Mouse (Mus musculus) liver, embryonic 16.5 days (tissue): ENCODE data around the gene Gucd1. TPM values are rescaled to one million over a fixed set of nuclear protein-coding genes. Genes with fewer than 3 reads are reported as not detected.
"Not testable (repeated sequence)": the region's sequence is repeated elsewhere in the genome, so short reads cannot be mapped to it uniquely, and the experiment has no call there.

Experiments
- ATAC-seq: fragments of 200-750 bp; cut with Nextera tagmentation; 2 replicates; pipeline ENCODE4 v1.8.0; 2017; ENCODE audit warnings: low read depth, mild to moderate bottlenecking, moderate number of reproducible peaks, moderate library complexity
- H3K27ac ChIP-seq: fragments of 300-500 bp; sonication (generic); 2 replicates; pipeline ENCODE4 v1.5.1; 2014; ENCODE audit warnings: mild to moderate bottlenecking, low read length
- H3K27me3 ChIP-seq: fragments of 300-500 bp; sonication (generic); 2 replicates; pipeline ENCODE4 v1.6.1; 2014; ENCODE audit warnings: low read depth, low read length, mixed read lengths; ENCODE audit not compliant: control insufficient read depth, insufficient read depth
- H3K36me3 ChIP-seq: fragments of 300-500 bp; sonication (generic); 2 replicates; pipeline ENCODE4 v1.6.1; 2014; ENCODE audit warnings: mild to moderate bottlenecking; ENCODE audit not compliant: control insufficient read depth, insufficient read depth
- H3K4me1 ChIP-seq: fragments of 300-500 bp; sonication (generic); 2 replicates; pipeline ENCODE4 v1.6.1; 2014; ENCODE audit warnings: low read depth, low read length, mixed read lengths; ENCODE audit not compliant: control insufficient read depth
- H3K4me2 ChIP-seq: fragments of 300-500 bp; sonication (generic); 2 replicates; pipeline ENCODE4 v1.6.1; 2014; ENCODE audit warnings: low read depth, low read length, mixed read lengths
- H3K4me3 ChIP-seq: fragments of 300-500 bp; sonication (generic); 2 replicates; pipeline ENCODE4 v1.5.1; 2014; ENCODE audit warnings: low read depth, mild to moderate bottlenecking, low read length
- H3K9ac ChIP-seq: fragments of 300-500 bp; sonication (generic); 2 replicates; pipeline ENCODE4 v1.6.1; 2014; ENCODE audit warnings: low read depth, low read length
- H3K9me3 ChIP-seq: fragments of 300-500 bp; sonication (generic); replicated peaks from 2 replicates; pipeline ENCODE4 v1.6.1; 2016; ENCODE audit warnings: low read length; ENCODE audit not compliant: control insufficient read depth
- WGBS: fragments of 180-500 bp; shearing (Covaris S2); extraction: QIAGEN DNeasy Blood & Tissue Kit; methylation state at CpG from one replicate; pipeline ENCODE4 v1.1.7; 2014; ENCODE audit not compliant: insufficient replicate concordance; 5-methylcytosine and 5-hydroxymethylcytosine counted together
- polyA plus RNA-seq: library from polyadenylated mRNA; unstranded; fragments of >200 nt; fragmentation: Nextera tagmentation; extraction: Ambion mirVana; gene quantifications from 2 replicates; pipeline ENCODE4 v1.2.1, GENCODE M21; 2015

Gucd1 gene
- polyA plus RNA-seq, 1 experiment from 2014 or later = 69.3 TPM

DNA sequence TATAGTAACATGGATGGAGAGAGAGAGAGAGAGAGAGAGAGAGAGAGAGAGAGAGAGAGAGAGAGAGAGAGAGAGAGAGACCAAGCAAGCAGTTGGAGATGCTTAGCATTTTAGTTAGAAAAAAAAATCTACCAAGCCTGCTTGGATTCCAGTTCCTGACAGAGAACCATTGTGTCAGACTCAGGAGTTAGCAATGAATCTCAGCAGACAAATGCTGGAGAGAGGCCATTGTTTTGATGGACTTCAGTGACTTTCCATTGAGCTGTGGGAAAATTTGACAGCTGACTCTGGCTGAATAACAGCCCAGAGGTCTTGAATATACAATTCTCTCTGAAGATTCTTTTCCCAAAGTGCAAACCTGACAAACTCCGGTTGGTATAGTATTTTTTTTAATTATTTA lies 59.9 kb downstream of the Gucd1 start:
- H3K4me3 ChIP-seq = no peak overlapping the region
- no peaks in the 10 kb centered on the region for H3K9me3 ChIP-seq
- H3K4me1 ChIP-seq = no peaks in the 10 kb centered on the region
- H3K9ac ChIP-seq = no peak overlapping the region
- no peak overlapping the region for H3K27ac ChIP-seq
- no peaks in the 10 kb centered on the region for H3K27me3 ChIP-seq
- H3K36me3 ChIP-seq = no peaks in the 10 kb centered on the region
- 56% methylated on average over 1 of the region's 1 CpGs for WGBS
- H3K4me2 ChIP-seq = no peak overlapping the region
- no peak for ATAC-seq

DNA sequence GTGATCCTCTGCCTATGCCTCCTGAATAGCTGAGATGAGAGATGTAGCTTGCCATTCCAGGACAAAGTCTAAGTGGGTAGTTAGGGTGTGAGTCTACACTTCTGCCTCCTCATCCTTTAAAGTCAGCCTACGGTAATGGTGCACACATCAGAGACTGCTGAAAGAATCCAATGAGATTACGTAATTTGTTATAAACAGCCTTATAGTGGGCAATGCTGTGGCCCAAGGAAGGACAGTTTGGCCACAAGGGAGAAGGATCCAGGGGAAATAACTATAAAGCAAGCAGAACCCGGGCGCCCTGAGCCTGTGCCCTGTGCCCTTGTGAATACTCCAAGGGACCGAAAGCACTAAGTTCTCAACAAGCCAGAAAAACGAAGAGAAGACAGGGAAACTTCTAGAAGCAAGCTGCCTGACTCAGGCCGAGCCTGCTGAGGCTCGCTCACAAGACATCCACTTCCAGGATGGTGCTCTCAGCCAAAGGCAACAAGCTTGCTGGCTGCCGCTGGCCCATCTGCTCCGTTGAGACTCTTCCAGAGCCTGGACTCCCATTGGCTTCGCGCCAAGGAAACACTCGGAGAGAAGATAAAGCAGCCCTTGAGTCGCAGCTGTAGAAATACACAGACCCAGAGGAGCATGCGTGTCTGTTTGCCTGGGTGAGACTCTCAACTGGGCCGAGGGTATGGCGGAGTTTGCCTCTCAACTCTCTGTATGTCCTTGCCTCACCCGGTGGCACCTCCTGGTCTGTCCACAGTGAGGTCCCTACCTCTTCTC lies 61.5 kb downstream of the Gucd1 start:
- H3K27ac ChIP-seq, ATAC-seq, H3K4me1 ChIP-seq, H3K9me3 ChIP-seq, H3K4me2 ChIP-seq, H3K4me3 ChIP-seq, H3K36me3 ChIP-seq, H3K27me3 ChIP-seq, H3K9ac ChIP-seq: not testable (repeated sequence)
- 64% methylated on average over 11 of the region's 18 CpGs for WGBS

DNA sequence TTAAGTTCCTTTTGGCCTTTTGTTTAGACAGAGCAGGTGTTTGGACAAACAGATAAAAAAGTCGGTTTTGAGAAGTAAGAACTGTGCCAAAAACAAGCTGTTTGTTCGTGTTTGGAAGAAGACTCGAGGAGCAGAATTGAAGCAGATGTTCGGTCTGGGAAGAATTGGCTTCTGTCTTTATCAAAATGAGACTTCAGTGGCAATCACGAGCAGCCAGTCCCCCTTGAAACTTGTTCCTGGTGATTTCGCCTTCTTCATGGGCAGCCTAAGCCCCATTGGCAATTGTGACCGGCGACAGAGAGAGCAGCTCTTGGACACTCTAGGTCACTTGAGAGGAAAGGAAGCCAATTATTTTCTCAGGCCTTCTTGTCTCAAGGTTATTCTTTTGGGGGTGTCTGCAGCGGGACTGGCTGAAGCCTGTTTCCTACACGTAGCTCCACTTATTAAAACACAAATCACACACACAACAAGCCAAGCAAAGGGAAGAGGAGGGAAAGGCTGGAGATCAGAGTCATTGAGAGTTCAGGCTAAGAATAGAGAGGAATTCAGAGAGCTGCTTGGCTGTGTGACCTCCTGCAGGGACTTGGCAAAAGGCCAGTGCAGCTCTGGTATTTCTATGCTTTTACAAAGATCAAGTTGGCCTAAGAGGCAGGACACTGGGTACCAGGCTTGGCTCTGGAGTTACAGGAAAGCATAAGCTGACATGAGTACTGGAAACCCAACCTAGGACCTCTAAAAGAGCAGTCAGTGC lies 66.6 kb downstream of the Gucd1 start:
- H3K9ac ChIP-seq = no peak overlapping the region
- no peaks in the 10 kb centered on the region for H3K36me3 ChIP-seq
- no peak overlapping the region; the same call in 1 of the 2 replicates for H3K27ac ChIP-seq
- 0 out of 2 replicates have a peak, but pooled peaks have one; percentile 27 for ATAC-seq
- 39% methylated on average over 10 of the region's 10 CpGs for WGBS
- H3K4me3 ChIP-seq = no peak overlapping the region
- H3K4me2 ChIP-seq = no peak overlapping the region
- H3K4me1 ChIP-seq = no peaks in the 10 kb centered on the region; the same call in 1 of the 2 replicates
- H3K9me3 ChIP-seq = no peaks in the 10 kb centered on the region
- peaks cover 2% of the 10 kb centered on the region; the same call in 1 of the 2 replicates for H3K27me3 ChIP-seq

DNA sequence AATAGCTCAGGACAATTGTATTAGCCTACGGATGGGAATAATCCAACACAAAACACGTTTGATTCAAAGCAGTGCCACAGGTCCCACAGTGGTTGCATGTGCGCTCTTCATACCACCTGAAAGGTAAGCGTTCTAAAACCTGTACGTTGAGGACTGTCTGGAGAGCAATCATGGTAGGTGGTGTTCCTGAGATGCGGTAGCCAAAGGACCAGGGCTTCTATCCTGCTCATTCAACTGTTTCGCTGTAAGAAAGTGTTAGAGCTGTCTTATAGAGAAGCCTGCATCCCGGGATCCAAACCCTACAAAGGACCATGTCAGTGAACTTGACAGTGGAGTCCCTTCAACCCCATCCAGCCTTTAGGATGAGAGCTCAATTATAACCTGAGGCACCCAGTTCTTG lies 67.4 kb downstream of the Gucd1 start:
- Histone ChIP-seq H3K9ac (no peak overlapping the region), H3K4me2 (no peak overlapping the region), H3K9me3 (no peaks in the 10 kb centered on the region), H3K4me3 (no peak overlapping the region), H3K27me3 (peaks cover 2% of the 10 kb centered on the region; the same call in 1 of the 2 replicates), H3K4me1 (no peaks in the 10 kb centered on the region; the same call in 1 of the 2 replicates), H3K36me3 (no peaks in the 10 kb centered on the region), H3K27ac (no peak overlapping the region)
- ATAC-seq = no peak
- 70% methylated on average over 8 of the region's 8 CpGs for WGBS

DNA sequence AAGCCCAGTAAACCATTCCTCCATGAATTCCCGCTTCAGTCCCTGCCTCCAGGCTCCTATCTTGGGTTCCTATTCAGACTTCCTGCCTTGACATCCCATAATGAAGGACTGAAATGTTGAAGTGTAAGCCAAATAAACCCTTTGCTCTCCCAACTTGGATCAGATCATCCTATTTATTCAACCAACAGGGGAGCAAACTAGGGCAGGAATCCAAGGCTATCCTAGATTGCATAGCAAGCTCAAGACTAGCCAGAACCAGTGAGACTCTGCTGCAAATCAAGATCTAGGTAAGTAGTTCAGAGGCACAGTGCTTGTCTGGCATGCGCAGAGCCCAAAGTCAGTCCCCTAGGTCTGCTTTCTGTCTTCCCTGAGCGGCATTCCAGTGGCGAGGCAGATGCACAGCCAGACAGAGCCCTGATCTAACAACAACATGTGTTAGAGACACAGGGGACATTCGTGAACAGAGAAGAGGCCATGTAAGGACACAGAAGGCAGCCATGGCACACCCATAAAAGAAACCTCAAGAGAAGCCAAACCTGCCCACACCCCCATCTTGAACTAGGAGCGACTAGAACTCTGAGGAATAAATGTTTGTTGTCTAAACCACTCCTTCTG lies 68.9 kb downstream of the Gucd1 start:
- no peak for ATAC-seq
- 62% methylated on average over 6 of the region's 6 CpGs for WGBS

DNA sequence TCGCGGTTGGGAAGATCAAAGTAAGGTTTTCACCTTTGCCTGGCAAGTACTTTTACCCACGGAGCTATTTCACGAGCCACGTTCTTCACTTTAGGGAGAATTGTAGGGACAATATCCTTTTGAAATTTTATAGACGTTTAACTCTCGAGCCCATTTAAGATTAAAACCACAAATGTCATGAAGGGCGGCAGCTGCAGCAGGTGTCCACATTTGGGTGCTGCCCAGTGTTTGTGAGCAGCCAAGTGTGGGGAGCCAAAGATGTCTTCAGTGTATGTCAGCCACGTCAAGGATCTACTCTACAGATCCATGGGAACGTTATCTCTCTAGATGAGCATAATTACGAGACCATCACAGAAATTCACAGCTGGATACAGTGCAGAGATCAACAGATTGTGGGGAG lies 70.3 kb downstream of the Gucd1 start:
- Histone ChIP-seq H3K27me3 (peaks cover 2% of the 10 kb centered on the region; the same call in 1 of the 2 replicates), H3K9ac (no peak overlapping the region), H3K27ac (no peak overlapping the region), H3K36me3 (no peaks in the 10 kb centered on the region), H3K4me2 (no peak overlapping the region), H3K9me3 (no peaks in the 10 kb centered on the region), H3K4me3 (no peak overlapping the region), H3K4me1 (no peaks in the 10 kb centered on the region; the same call in none of the 2 replicates)
- 64% methylated on average over 11 of the region's 11 CpGs for WGBS
- no peak for ATAC-seq

More for the DNA sequence above, 68.9 kb downstream of the Gucd1 start:
- no peak overlapping the region for H3K4me3 ChIP-seq
- no peak overlapping the region for H3K9ac ChIP-seq
- no peaks in the 10 kb centered on the region for H3K9me3 ChIP-seq
- H3K4me2 ChIP-seq = no peak overlapping the region
- H3K36me3 ChIP-seq = no peaks in the 10 kb centered on the region
- H3K4me1 ChIP-seq = no peaks in the 10 kb centered on the region; the same call in none of the 2 replicates
- H3K27me3 ChIP-seq = peaks cover 2% of the 10 kb centered on the region; the same call in 1 of the 2 replicates
- no peak overlapping the region for H3K27ac ChIP-seq

DNA sequence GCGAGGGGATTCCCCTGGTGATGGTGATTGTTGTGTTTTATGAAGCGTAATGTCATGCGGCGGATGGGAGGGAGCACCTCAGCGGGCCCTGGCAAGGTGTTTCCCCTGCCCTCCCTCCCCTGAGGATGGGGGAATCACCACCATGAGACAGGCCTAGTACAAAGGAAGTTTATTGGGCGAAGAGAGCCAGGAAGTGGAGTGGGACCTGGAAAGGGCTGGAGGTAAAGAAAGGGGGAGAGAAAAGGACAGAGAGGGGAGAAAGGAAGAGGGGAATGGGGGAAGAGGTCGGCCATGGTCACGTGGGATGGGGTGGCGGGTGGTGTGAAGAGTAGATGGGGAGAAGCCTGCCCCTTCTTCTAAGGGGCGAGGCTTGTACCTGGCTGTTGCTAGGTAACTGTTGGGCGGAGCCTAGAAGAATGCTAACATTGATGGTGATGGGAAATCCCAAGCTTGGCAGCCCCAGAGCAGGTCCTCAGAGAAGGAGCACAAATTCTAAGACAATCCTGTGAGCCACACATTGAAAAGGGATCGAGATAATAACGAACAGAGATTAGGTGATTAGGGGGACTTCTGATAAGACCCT lies 71.2 kb downstream of the Gucd1 start:
- no peak; the same call in 1 of the 2 replicates for ATAC-seq
- WGBS = 39% methylated on average over 13 of the region's 13 CpGs

DNA sequence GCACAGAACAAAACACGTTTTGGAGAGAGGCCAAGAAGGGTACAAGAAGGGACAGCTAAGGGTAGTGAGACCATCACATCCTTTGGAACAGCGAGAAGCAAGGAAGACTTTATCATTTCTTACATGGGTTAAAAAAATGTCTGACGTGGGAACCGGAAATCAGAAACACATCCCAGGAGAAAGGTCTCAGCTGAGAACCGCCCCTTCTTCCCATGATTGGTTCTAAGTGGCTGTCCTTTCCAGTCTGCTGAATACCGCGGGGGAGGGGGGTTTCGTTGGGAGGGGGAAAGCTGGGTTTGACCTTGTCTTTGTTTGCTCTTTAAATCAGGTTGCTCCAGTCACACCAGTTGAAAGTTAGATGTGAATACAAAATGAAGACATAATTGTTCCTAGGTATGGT lies 72.7 kb downstream of the Gucd1 start:
- H3K36me3 ChIP-seq = no peaks in the 10 kb centered on the region; the same call in 1 of the 2 replicates
- peaks cover 2% of the 10 kb centered on the region; the same call in 1 of the 2 replicates for H3K27me3 ChIP-seq
- no peak overlapping the region for H3K27ac ChIP-seq
- H3K9ac ChIP-seq = no peak overlapping the region
- no peaks in the 10 kb centered on the region; the same call in 1 of the 2 replicates for H3K4me1 ChIP-seq
- no peak overlapping the region for H3K4me3 ChIP-seq
- H3K9me3 ChIP-seq = no peaks in the 10 kb centered on the region
- 40% methylated on average over 8 of the region's 8 CpGs for WGBS
- H3K4me2 ChIP-seq = no peak overlapping the region
- no peak for ATAC-seq

More for the DNA sequence above, 71.2 kb downstream of the Gucd1 start:
- H3K36me3 ChIP-seq = no peaks in the 10 kb centered on the region
- H3K27ac ChIP-seq = no peak overlapping the region
- no peak overlapping the region for H3K4me2 ChIP-seq
- H3K4me3 ChIP-seq = no peak overlapping the region
- H3K27me3 ChIP-seq = peaks cover 2% of the 10 kb centered on the region; the same call in 1 of the 2 replicates
- no peak overlapping the region for H3K9ac ChIP-seq
- H3K9me3 ChIP-seq = no peaks in the 10 kb centered on the region
- no peaks in the 10 kb centered on the region; the same call in none of the 2 replicates for H3K4me1 ChIP-seq
